Mouse (Mus musculus) lung, postnatal 36 days (tissue): ENCODE measurements at regions not wholly inside any gene's neighbourhood (a gene's known extent, or its start where the extent isn't known, plus 50 kb on each side); places are given as distances from the start of the nearest gene placed in this dataset.

Experiments
- DNase-seq: peaks from one replicate; pipeline ENCODE4 v3.0.0; 2022; ENCODE audit warnings: mixed read lengths

DNA sequence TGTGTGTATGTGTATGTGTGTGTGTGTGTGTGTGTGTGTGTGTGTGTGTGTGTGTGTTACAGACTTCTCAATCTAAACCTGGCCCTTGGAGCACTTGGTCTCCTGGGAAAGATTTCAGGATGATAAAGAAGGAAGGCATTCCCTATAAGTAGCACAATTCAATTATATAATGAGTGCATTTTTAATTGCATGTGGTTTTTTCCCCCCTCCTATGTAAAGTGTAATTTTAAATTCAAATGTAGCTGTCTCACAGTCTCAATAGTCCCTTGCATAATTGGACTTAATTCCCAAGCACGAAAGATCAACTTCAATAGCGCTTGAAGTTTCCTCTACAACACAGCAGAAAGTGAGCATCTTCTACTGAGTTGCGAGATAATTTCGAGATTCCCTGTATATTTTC is 566.3 kb downstream of the Adgrl2 start:
- no peak for DNase-seq

GRCm38 (mm10) chr3:148423383-148423782 is 567.0 kb downstream of the Adgrl2 start:
- no peak for DNase-seq

GRCm38 (mm10) chr3:148422720-148423119 is 567.6 kb downstream of the Adgrl2 start:
- DNase-seq: no peak

- DNase-seq: no peak
Measured at GRCm38 (mm10) chr3:148422205-148422604, 568.1 kb downstream of the Adgrl2 start.

DNA sequence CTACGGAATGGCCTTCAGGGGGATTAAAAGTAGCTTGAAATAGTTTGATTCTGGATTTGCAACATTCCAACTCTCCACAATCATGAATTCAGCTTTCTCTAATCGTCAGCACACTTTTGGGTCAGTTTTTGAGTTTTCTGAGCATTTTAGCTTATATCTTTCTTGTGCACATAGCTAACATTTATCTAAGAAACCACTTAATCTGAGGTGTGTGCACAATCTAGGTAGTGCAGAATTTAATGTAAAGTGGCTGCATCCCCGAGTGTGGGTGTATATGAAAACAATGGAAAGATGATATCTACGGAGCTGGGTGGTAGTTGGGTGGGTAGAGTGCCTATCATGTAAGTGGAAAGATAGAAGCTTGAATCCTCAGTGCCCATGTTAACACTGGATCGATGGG is 570.1 kb downstream of the Adgrl2 start:
- no peak for DNase-seq

DNA sequence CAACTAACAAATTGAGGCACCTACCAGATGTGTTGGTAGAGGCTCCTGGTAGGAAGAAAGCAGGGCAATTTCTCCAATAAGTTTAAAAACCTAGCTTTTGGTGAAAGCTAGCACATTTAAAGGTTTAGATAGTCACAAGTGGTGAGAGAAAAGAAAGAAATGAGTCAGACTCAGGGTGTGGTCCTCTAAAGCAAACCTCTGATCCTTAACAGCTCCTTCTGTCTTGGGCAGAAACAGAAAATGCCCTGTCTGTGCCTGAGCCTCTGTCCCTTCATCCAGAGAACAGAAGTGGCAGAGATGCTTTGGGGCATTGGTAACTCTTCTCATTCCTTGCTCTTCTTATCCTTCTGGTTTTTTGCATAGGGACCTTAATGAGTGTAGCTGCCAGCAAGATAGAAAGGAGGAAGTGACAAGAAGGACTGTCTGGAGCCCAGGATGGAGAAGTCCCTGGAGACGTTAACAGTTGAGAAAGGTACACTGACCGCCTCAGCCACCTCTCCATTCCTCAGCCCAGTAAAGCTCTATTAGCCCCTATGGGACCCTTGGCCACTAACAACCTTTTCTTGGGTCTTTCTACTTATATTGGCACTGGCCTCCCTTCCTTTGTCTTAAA is 570.8 kb downstream of the Adgrl2 start:
- no peak for DNase-seq

- DNase-seq: no peak
Measured at GRCm38 (mm10) chr3:148418067-148418466, 572.3 kb downstream of the Adgrl2 start.

GRCm38 (mm10) chr3:148415443-148415842 is 574.9 kb downstream of the Adgrl2 start:
- no peak for DNase-seq

- DNase-seq: no peak
Measured at GRCm38 (mm10) chr3:148413027-148413426, 577.3 kb downstream of the Adgrl2 start.

DNA sequence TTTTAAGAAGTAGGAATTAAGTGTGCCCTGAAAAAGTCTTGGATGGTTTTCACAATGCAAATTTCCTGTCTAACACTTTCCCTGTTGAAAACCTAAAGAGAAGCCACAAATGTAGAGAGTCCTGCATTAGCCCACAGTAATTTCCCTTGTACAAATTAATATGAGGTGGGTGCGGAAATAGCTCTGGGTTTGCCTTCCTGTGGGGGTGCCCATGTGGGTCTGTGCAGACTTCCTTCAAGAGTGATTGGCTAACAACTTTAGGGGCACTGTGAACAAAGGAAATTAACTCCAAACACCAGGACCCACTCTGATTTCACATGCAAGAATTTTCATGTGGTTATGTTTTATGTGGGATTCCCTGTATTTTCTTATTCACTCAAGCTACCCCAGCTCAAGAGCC is 578.2 kb downstream of the Adgrl2 start:
- no peak for DNase-seq

GRCm38 (mm10) chr3:148398349-148398748 is 592.0 kb downstream of the Adgrl2 start:
- DNase-seq: no peak

- DNase-seq: no peak
Measured at GRCm38 (mm10) chr3:148387550-148387949, 602.8 kb downstream of the Adgrl2 start.

- no peak for DNase-seq
Measured at GRCm38 (mm10) chr3:148385712-148386111, 604.6 kb downstream of the Adgrl2 start.

- DNase-seq: no peak
Measured at GRCm38 (mm10) chr3:148381057-148381456, 609.3 kb downstream of the Adgrl2 start.

GRCm38 (mm10) chr3:148363331-148363730 is 627.0 kb downstream of the Adgrl2 start:
- DNase-seq: no peak

- DNase-seq: peak; percentile 48
Measured at GRCm38 (mm10) chr3:148362453-148362864, 627.9 kb downstream of the Adgrl2 start.

DNA sequence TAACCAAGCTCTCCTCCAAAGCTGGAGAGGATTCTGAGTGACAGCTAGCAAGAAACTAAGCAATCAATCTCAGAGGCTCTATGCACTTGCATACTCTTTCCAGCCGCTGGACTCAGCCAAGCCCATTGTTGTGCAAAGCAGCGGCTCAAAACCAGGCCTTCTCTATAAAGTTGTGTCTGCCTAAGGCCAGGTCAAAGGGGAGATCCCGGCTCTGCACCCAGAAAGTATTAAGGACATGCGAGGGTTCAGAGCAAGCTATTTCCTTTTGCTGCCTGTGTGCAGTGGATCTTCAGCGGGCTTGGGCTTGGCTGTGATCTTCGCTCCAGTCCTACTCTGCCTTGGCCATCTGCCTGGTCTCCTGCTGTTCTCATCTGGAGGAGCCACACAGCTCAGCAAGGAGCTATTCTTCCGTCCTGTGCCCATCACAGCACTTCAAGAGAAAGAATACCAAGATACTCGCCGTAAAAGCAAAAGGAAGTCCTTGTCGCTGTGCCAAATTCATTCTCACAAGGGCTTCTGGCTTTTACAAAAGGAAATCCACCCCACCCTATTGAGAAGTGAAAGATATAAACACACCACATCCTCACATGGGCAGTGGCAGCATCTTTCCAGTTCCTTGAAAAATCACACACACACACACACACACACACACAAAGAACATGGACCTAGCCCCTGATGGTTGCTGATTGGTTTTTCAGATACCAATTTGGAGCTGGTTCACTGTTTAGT is 646.6 kb downstream of the Adgrl2 start:
- peak; percentile 87 for DNase-seq

DNA sequence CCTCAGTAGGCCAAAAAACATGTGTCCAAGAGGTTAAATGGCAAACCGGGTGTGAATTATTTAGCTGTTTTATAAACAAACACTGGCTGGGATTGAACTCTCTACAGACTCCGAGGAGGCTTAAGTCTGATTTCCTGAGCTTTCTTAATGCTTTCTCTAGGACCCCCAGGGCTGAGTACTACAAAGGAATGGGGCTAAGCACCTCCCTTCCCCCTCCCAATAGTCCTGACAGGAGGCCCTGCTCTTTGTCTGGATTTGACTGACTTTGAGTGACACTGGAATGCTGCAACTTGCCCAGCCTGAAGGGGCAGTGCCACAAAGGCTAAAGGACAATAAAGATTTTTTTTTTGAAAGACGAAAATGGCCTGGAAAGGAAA is 647.1 kb downstream of the Adgrl2 start:
- peak; percentile 4 for DNase-seq

DNA sequence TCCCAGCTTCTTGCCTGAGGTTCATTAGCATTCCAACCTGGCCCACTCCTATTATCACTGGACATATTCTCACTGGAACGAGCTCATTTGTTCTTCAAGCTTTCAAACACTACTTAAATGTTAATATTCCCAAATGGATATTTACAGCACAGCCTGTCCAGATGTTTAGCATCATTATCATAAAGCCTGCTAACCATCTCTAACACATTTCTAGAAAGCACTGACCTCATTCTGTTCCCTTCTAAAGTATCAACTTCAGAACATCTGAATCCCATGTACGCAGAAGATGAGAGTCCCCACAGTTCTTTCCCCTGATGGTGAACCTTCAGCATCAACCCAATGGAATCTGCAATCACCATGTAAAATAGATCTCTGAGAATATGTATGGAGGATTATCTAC is 651.1 kb downstream of the Adgrl2 start:
- no peak for DNase-seq

DNA sequence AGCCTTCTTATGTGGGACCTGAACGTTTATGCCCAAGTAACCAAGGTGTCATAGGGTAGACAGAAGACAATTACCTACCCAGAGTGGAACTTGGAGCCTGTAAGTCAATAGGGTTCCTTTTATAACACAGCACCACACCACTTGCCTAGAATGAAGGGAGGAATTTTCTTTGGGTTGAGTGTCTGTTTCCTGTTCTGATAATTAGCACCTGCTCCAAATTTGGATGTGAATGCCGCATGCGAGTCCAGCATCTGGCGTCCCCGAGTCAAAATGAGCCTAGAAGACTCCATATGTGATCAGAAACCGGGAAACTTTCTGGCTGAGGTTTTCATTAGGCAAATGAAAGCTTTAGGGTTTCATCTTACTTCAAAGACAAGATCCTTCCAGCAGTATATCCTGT is 653.7 kb downstream of the Adgrl2 start:
- no peak for DNase-seq

DNA sequence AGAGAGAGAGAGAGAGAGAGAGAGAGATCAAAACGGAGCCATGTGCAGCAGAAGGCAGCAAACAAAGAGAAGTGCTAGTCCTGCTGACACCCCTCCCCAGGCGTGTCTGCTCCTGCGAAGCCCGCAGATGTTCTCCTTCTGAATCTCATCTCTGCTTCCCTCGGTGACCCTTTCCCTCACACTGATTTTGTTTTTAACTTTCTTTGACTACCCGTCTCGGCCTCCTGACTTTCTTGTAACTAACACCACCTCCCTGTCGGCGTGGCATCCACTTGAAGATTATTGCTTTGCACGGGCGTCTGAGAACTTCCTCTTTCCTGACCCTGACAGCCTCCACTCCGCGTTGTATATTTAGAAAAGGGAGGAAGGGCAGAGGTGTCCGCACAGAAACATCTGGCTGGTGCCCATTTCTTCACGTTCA is 654.3 kb downstream of the Adgrl2 start:
- peak; percentile 28 for DNase-seq

GRCm38 (mm10) chr3:148335654-148336053 is 654.7 kb downstream of the Adgrl2 start:
- DNase-seq: no peak

GRCm38 (mm10) chr3:148324911-148325621 is 665.3 kb downstream of the Adgrl2 start:
- DNase-seq: no peak

GRCm38 (mm10) chr3:148321894-148322293 is 668.5 kb downstream of the Adgrl2 start:
- DNase-seq: no peak
